Mouse (Mus musculus) mesoderm, embryonic 11.5 days (tissue): ENCODE data around the gene Pdp2.
"Not testable (repeated sequence)": the region's sequence is repeated elsewhere in the genome, so short reads cannot be mapped to it uniquely, and the experiment has no call there.

Experiments used
- DNase-seq: peaks from one replicate; pipeline ENCODE4 v3.0.0-alpha.2; 2012; ENCODE audit warnings: low read depth, low spot score

Gene Pdp2

GRCm38 (mm10) chr8:104591133-104591834 is at the start of gene Pdp2:
Pdp2 (plus strand) TSS chr8:104591451.
- peak; percentile 94 for DNase-seq

DNA sequence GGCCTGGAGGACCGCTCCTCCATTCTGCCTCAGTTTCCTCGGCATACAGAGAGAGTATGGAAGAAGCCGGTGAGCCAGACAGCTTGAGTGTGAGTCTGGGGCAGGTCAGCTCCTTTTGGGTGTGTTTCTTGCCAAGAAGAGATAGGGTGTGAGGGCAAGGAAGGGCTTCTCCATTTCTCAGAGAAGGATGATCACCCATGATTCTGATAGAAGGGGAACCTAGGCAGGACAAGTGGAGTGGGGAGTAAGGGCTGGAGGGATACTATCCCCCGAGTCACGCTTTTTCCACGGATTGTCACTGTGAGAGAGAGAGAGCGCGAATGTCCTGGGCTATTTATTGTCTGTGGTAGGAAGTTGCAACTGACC is 49.8 kb upstream of the Pdp2 start:
- DNase-seq = no peak

DNA sequence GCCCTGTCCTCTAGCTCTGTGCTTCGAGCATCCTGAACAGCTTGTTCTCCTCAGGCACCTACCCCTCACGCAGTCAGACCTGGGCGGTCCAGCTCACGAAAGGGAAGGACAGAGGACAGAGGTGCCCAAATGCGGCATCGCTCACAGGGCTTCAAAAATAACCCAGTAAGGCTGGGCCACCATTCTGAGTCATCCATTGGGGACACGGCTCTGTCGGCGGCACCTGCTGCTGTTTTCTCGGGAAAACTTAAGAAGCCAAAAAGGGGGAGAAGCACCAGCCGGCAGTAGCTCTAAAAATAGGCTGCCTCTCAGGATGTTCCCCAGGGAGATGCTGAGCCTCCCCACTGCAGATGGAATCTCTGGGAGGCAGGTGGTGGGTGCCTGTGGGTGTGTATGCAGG is 49.1 kb upstream of the Pdp2 start:
- DNase-seq = no peak

DNA sequence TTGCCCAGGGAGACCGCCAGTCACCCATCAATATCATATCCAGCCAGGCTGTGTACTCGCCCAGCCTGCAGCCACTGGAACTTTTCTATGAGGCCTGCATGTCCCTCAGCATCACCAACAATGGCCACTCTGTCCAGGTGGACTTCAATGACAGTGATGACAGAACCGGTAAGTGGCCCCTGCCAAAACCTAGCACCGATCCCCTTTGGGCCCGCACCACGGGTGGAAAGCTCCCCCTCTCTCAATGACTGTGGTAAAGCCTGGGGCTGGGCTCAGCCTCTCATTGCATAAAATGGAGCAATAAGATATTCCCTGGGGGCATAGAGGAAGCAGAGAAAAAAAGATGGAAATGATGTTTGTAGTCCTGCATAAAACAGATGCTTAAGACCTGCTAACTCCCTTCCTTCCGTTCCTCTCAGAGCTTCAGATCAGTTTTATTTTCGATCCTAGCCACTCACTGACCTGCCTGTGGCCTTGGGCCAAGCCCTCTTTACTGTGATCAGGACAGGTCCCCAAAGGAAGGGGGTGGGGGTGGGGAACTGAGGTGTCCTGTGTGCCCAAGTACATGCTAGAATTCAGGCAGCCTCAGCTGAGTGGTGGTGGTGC is 47.7 kb upstream of the Pdp2 start:
- no peak for DNase-seq

GRCm38 (mm10) chr8:104555191-104555590 is 36.1 kb upstream of the Pdp2 start:
- DNase-seq = no peak

DNA sequence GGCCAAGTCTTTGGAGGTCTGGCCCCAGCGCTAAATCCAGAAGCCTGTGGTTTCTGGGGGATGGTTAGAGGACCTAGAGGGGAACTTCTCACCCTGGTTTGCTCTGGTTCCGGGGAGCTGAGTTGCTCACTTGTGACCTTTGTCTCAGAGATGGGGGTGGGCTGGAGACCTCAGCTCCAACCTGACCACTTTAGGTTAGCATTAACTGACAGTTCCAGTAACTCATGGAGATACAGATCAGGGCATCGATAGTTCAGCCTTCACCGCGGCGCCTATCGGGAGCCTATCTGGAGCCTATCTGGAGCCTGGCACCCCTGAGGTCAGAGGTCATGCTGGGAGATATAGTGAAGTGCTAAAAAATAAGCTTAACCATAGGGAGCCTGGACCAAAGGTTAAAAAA is 34.0 kb upstream of the Pdp2 start:
- DNase-seq = no peak

DNA sequence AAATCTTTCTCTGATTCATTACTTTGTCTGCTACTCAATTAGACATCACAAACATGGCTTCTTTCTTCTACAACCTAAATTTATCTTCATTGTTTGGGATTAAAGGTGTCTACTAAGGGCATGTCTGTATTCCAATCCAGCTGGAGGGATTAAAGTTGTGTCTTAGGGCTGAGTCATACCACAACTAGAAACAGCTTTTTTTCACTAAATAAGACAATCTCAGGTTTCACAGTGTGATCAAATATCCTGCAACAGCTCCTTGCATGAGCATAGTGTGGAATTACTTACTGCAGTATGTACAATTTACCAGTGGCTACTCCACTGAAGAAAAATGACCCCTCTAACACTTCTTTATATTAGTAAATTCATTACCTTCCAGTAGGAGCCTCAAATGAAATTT is 30.5 kb upstream of the Pdp2 start:
- DNase-seq = no peak

DNA sequence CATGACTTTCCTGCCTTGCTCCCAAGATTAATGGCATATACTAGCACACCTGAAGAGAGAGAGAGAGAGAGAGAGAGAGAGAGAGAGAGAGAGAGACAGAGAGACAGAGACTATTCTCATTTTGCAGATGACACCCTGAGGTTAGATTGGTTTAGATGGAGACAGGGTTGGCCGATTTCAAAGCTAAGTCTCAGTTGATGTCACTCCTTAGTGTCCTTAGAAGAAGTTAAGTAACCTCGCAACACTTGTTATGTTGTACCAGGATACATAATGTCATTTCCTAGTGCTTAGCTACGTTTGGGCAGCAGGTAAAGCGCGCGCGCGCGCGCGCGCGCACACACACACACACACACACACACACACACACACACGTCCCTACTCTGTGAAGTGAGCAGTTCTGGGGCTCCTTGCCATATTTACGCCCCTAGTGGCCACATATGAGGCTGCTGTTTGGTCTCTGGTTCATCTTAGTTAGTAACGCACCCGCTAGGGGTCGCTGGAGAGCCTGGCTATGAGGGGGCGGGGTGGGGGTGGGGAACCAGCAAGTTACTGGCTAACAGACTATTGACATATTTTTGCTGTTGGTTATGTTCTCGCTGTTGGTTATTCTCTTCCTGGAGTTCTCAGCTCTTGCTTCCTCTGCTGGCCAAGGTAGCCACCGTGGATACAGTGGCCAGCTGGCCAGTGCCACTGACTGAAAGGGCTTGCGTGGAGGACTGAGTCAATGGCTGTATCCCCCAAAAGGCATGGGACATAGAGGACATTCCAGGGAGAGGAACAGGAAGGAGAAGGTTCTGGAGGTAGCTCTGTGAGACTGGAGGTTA is 26.4 kb upstream of the Pdp2 start:
- peak; percentile 92 for DNase-seq

GRCm38 (mm10) chr8:104565457-104565798 is 25.8 kb upstream of the Pdp2 start:
- no peak for DNase-seq

DNA sequence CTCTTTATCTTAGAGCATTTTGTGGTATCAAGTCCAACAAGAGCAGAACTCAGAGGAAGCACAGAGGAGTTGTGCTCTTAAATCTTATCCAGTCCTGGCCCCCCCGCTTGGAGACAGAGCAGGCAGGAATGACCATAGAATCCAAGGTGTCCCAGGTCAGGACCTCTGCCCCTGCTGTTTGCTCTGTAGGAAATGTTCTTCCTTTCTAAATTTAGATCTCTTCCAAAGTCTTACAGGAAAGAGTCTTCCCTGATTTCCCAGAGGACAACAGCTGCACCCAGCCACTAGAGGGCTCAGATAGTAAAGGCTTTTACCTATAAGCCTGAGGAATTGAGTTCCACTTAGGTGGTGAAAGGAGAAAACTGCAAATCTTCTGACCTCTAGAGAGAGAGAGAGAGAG is 21.7 kb upstream of the Pdp2 start:
- no peak for DNase-seq

- peak; percentile 85 for DNase-seq
These were observed 20.6 kb upstream of the Pdp2 start for GRCm38 (mm10) chr8:104570436-104571343.

DNA sequence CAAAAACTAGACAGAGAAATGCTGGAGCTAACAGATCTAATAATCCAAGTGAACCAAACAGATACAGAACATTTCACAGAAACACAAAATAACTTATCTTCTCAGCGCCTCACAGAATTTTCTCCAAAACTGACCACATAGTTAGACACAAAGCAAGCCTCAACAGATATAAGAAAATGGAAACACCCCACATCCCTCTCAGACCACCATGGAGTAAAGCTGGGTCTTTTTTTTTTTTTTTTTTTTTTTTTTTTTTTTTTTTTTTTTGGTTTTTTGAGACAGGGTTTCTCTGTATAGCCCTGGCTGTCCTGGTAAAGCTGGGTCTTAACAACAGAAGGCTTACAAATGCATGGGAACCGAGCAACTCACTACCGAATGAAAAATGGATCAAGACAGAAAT is 14.4 kb upstream of the Pdp2 start:
- no peak for DNase-seq

GRCm38 (mm10) chr8:104577606-104578005 is 13.6 kb upstream of the Pdp2 start:
- DNase-seq = not testable (repeated sequence)

GRCm38 (mm10) chr8:104584522-104584921 is 6.7 kb upstream of the Pdp2 start:
- DNase-seq = no peak

DNA sequence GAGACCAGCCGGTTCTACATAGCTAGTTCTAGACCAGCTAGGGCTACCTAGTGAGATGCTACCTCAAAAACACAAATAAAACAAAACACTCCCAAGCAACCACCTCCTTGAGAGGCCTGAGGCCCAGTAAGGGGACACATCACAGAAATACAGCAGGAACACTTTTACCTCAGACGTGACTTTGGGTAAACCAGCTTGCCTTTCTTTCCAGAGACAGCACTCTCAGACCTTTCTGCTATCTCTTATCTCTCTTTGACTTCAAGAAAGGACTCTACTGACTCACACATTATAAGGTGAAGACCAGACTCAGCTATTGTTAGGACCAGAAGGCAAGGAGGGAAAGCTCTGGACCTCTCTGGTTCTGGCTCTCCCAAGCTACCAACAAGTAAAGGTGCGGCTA is 967 bp upstream of the Pdp2 start:
- no peak for DNase-seq

GRCm38 (mm10) chr8:104591856-104592255 is 605 bp downstream of the Pdp2 start:
- DNase-seq = no peak

- DNase-seq = no peak
These were observed 1.3 kb downstream of the Pdp2 start for GRCm38 (mm10) chr8:104592566-104592965.

- DNase-seq = no peak
These were observed 2.5 kb downstream of the Pdp2 start for GRCm38 (mm10) chr8:104593536-104594325.

GRCm38 (mm10) chr8:104594611-104595362 is 3.5 kb downstream of the Pdp2 start:
- no peak for DNase-seq
